Mouse (Mus musculus): ENCODE measurements around the gene Map3k20.

Gene Map3k20

GRCm38 (mm10) chr2:72285256-72285887 lies at the start of gene Map3k20:
Gene Map3k20 (plus strand): TSS chr2:72285637.
- DNase-seq (ENCODE audit: extremely low read depth, low read depth, low spot score), result no peak

GRCm38 (mm10) chr2:72238421-72238820 lies 47.0 kb upstream of the Map3k20 start:
- DNase-seq (ENCODE audit: extremely low read depth, low read depth, low spot score), result no peak

- no peak for DNase-seq (ENCODE audit: extremely low read depth, low read depth, low spot score)
Observed at GRCm38 (mm10) chr2:72238925-72239324, 46.5 kb upstream of the Map3k20 start.

GRCm38 (mm10) chr2:72239456-72239855 lies 46.0 kb upstream of the Map3k20 start:
- no peak for DNase-seq (ENCODE audit: extremely low read depth, low read depth, low spot score)

- no peak for DNase-seq (ENCODE audit: extremely low read depth, low read depth, low spot score)
Observed at GRCm38 (mm10) chr2:72239993-72240392, 45.4 kb upstream of the Map3k20 start.

- no peak for DNase-seq (ENCODE audit: extremely low read depth, low read depth, low spot score)
Observed at GRCm38 (mm10) chr2:72240691-72241090, 44.7 kb upstream of the Map3k20 start.

GRCm38 (mm10) chr2:72241714-72242472 lies 43.5 kb upstream of the Map3k20 start:
- DNase-seq (ENCODE audit: extremely low read depth, low read depth, low spot score), result no peak

GRCm38 (mm10) chr2:72242910-72243675 lies 42.3 kb upstream of the Map3k20 start:
- DNase-seq (ENCODE audit: extremely low read depth, low read depth, low spot score), result no peak

GRCm38 (mm10) chr2:72245631-72246030 lies 39.8 kb upstream of the Map3k20 start:
- no peak for DNase-seq (ENCODE audit: extremely low read depth, low read depth, low spot score)

GRCm38 (mm10) chr2:72246376-72246775 lies 39.1 kb upstream of the Map3k20 start:
- no peak for DNase-seq (ENCODE audit: extremely low read depth, low read depth, low spot score)

GRCm38 (mm10) chr2:72247819-72248218 lies 37.6 kb upstream of the Map3k20 start:
- no peak for DNase-seq (ENCODE audit: extremely low read depth, low read depth, low spot score)

- DNase-seq (ENCODE audit: extremely low read depth, low read depth, low spot score), result no peak
Observed at GRCm38 (mm10) chr2:72252510-72253505, 32.6 kb upstream of the Map3k20 start.

- DNase-seq (ENCODE audit: extremely low read depth, low read depth, low spot score), result no peak
Observed at GRCm38 (mm10) chr2:72253882-72254281, 31.6 kb upstream of the Map3k20 start.

GRCm38 (mm10) chr2:72254813-72255582 lies 30.4 kb upstream of the Map3k20 start:
- DNase-seq (ENCODE audit: extremely low read depth, low read depth, low spot score), result no peak

GRCm38 (mm10) chr2:72260704-72261103 lies 24.7 kb upstream of the Map3k20 start:
- DNase-seq (ENCODE audit: extremely low read depth, low read depth, low spot score), result no peak

GRCm38 (mm10) chr2:72262814-72263480 lies 22.5 kb upstream of the Map3k20 start:
- no peak for DNase-seq (ENCODE audit: extremely low read depth, low read depth, low spot score)

- no peak for DNase-seq (ENCODE audit: extremely low read depth, low read depth, low spot score)
Observed at GRCm38 (mm10) chr2:72267390-72267789, 18.0 kb upstream of the Map3k20 start.

GRCm38 (mm10) chr2:72269651-72270341 lies 15.6 kb upstream of the Map3k20 start:
- no peak for DNase-seq (ENCODE audit: extremely low read depth, low read depth, low spot score)
